Mouse (Mus musculus) small intestine, adult 2 months (tissue): Measurements from ENCODE around the gene Arl14ep.

Experiments used
- CTCF ChIP-seq: fragments of 200-500 bp; IDR thresholded peaks from 2 replicates; pipeline ENCODE4 v1.5.1; 2012; ENCODE audit warnings: low read depth, mild to moderate bottlenecking, control low read depth, inconsistent platforms, low read length, moderate library complexity, mixed read lengths; ENCODE audit not compliant: insufficient replicate concordance, insufficient read length; ENCODE audit errors: extremely low read depth
- POLR2A ChIP-seq: fragments of 200-500 bp; IDR thresholded peaks from 2 replicates; pipeline ENCODE4 v1.6.1; 2012; ENCODE audit warnings: low read depth, mild to moderate bottlenecking, control low read depth, inconsistent platforms, low read length, moderate library complexity

DNA sequence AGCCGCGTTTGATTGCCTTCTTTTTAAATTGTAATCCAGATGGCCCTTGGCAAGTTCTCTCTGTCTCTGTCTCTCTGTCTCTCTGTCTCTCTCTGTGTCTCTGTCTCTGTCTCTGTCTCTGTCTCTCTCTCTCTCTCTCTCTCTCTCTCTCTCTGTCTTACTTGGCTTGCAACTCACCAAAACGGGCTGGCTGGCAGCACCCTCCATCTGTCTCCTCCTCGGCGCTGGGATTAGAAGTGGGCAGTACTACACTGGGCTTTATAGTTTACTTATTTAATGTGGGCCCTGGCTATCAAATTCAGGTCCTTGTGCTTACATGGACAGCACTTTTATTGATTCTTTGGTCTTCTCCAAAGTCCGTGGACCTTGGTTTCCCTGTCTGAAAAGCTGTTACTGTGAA, 18.1 kb downstream of the Arl14ep start:
- no peak for TF ChIP-seq CTCF
- no peak for TF ChIP-seq POLR2A
